Mouse (Mus musculus) megakaryocyte, embryonic 14.5 days (primary cell): ENCODE data around the gene Dpp8.

ENCODE experiments used
- FLI1 ChIP-seq: IDR thresholded peaks from 2 replicates; pipeline ENCODE4 v1.6.1; 2012; ENCODE audit warnings: low read length, inconsistent platforms, mixed read lengths
- GATA1 ChIP-seq: IDR thresholded peaks from 3 replicates; pipeline ENCODE4 v1.6.1; 2012; ENCODE audit warnings: mixed read lengths, low read length, inconsistent platforms, borderline replicate concordance

- TF ChIP-seq GATA1 = no peak
- TF ChIP-seq FLI1 = no peak
Observed at GRCm38 (mm10) chr9:65073555-65073954, 41.3 kb downstream of the Dpp8 start.
